Mouse (Mus musculus): ENCODE measurements around the gene Bcl7b. TPM values are rescaled to one million over a fixed set of nuclear protein-coding genes. Genes with fewer than 3 reads are reported as not detected.

The Bcl7b gene
- total RNA-seq, 2 experiments from 2014 or later: 56.0 to 57.9 TPM

GRCm38 (mm10) chr5:135167469-135167868 lies 614 bp upstream of the Bcl7b start:
- no peak for DNase-seq (ENCODE audit: low spot score in 2 of 2)

GRCm38 (mm10) chr5:135169479-135169878 lies 1.4 kb downstream of the Bcl7b start:
- DNase-seq (ENCODE audit: low spot score in 2 of 2): no peak

GRCm38 (mm10) chr5:135171688-135172220 lies 3.7 kb downstream of the Bcl7b start:
- no peak for DNase-seq (ENCODE audit: low spot score in 2 of 2)

- DNase-seq (ENCODE audit: low spot score in 2 of 2): no peak
Observed at GRCm38 (mm10) chr5:135172986-135173385, 4.9 kb downstream of the Bcl7b start.

DNA sequence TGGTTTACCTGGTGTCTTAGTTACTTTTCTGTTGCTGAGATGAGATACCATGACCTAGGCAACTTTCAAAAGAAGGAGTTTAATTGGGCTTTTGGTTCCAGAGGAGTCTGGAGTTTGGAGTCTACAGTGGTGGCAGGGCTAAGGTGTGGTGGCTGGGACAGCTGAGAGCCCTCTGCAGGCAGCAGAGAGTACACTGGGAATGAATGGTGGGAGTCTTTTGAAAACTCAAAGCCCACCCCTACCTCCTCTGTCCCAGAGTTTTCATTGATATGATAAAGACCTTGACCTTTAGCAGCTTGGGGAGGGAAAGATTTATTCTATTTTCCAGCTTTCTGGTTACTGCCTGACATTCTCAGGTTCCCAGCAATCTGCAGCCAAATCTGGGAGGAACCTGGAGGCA lies 7.0 kb downstream of the Bcl7b start:
- no peak for DNase-seq (ENCODE audit: low spot score in 2 of 2)

DNA sequence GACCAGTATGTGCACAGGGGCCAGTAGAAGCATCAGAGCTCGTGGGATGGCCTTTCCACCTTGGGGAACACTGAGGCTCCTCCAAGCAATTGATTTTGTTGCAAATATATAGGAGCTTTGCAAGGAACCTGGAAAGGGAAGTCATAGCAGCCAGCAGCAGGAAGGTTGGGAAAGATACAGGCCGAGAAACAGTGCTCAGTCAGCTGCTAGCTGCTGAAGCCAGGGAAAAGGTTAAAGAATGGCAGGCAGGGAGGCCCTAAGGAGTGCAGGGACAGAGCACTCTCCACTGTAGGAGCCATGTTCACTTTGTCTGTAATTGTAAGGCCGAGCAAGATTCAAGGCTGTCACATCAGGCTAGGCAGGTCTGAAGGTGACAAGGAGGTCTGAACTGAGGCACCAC lies 10.4 kb downstream of the Bcl7b start:
- DNase-seq (ENCODE audit: low spot score in 2 of 2): no peak

- DNase-seq (ENCODE audit: low spot score in 2 of 2): peak; percentile 51 to 70
Observed at GRCm38 (mm10) chr5:135178996-135179395, 10.9 kb downstream of the Bcl7b start.

GRCm38 (mm10) chr5:135179616-135180015 lies 11.5 kb downstream of the Bcl7b start:
- DNase-seq (ENCODE audit: low spot score in 2 of 2): no peak

- no peak for DNase-seq (ENCODE audit: low spot score in 2 of 2)
Observed at GRCm38 (mm10) chr5:135180796-135181195, 12.7 kb downstream of the Bcl7b start.

GRCm38 (mm10) chr5:135181776-135182175 lies 13.7 kb downstream of the Bcl7b start:
- DNase-seq (ENCODE audit: low spot score in 2 of 2): no peak

- peak; percentile 36 to 54 for DNase-seq (ENCODE audit: low spot score in 2 of 2)
Observed at GRCm38 (mm10) chr5:135183131-135183861, 15.2 kb downstream of the Bcl7b start.

DNA sequence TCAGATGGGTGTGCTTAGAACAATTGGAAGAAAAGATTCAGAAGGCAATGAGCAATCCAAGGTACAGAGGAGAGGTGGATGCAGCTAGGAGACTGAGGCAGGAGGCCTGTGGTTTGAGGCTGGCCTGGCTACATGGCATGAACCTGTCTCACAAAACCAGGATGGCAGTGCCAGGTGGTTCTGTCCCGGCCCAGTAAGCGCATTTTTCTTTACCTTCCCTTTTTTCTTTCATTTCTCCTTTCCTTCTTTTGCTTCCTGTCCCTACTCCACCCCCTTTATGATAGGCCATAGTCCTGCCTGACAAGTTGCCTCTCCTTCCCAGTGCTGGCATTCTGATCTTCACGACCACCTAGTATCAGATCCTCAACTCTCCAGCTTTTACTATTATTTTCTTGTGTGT lies 16.9 kb downstream of the Bcl7b start:
- no peak for DNase-seq (ENCODE audit: low spot score in 2 of 2)

DNA sequence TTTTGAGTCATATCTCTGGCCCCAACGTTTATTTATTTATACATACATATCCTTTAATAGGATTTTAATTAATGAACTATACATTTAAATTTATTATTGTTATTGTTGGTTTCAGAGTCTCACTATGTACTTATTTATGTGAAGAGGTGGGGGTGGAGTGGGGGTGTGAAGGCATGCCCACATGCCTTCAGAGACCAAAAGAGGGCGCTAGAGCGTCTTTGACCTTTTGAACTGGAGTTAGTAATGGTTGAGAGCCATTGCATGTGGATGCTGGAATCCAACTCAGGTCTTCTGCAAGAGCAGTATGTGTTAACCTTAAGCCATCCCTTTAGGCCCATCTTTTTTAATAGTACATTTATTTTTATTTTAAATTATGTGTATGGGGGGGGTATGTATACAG lies 17.5 kb downstream of the Bcl7b start:
- DNase-seq (ENCODE audit: low spot score in 2 of 2): no peak

- DNase-seq (ENCODE audit: low spot score in 2 of 2): no peak
Observed at GRCm38 (mm10) chr5:135186231-135186620, 18.1 kb downstream of the Bcl7b start.

DNA sequence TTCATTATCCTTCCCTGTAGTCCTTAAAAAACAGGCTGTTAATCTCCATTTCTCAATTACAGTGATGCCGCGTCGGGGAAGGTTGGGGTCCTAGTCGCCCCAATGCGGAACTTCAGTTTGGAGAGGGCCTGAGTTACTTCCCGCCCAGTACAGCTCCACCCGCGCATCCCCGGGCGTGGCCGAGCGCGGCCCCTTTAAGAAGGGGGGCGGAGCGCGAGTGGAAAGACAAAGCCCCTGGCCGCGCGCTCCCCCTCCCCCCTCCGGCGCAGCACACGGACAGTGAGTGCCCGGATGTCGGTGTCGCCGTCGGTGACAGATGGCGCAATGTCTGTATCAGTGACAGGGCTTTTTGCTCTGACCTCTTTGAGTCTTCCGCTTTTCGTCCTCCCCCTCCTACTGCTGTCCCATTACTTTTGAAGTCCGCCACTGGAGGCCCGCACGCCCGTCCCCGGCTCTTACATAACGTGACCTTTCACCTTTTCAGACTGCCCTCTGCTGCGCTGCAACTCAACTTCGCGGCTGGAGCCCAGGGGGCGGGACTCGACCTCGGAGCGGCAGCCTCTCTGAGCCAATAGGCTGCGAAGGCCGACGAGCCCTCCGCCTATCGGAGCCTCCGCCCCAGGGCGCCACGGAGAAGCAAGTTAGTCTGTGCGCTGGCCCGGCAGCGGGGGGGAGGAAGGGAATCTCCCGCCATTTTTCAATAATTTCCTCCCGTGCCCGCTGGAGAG lies 18.7 kb downstream of the Bcl7b start, which contains the start of gene Baz1b:
Baz1b (plus strand) TSS at position 644 of the 728 bp plus-strand sequence.
- DNase-seq (ENCODE audit: low spot score in 2 of 2): peak; percentile 96 to 98

- DNase-seq (ENCODE audit: low spot score in 2 of 2): peak; percentile 53 to 66
Observed at GRCm38 (mm10) chr5:135187349-135188213, 19.5 kb downstream of the Bcl7b start.

GRCm38 (mm10) chr5:135188214-135188554 lies 20.1 kb downstream of the Bcl7b start:
- DNase-seq (ENCODE audit: low spot score in 2 of 2): no peak

- no peak for DNase-seq (ENCODE audit: low spot score in 2 of 2)
Observed at GRCm38 (mm10) chr5:135189281-135190022, 21.4 kb downstream of the Bcl7b start.

GRCm38 (mm10) chr5:135191620-135192019 lies 23.5 kb downstream of the Bcl7b start:
- peak; percentile 65 to 75 for DNase-seq (ENCODE audit: low spot score in 2 of 2)

- DNase-seq (ENCODE audit: low spot score in 2 of 2): no peak
Observed at GRCm38 (mm10) chr5:135192431-135192830, 24.3 kb downstream of the Bcl7b start.

GRCm38 (mm10) chr5:135196367-135196766 lies 28.3 kb downstream of the Bcl7b start:
- no peak for DNase-seq (ENCODE audit: low spot score in 2 of 2)
